Mouse (Mus musculus): Measurements from ENCODE around the gene Gm42906. TPM values are rescaled to one million over a fixed set of nuclear protein-coding genes. Genes with fewer than 3 reads are reported as not detected.

The Gm42906 gene
- polyA plus RNA-seq, 1 experiment from 2014 or later: not detected

DNA sequence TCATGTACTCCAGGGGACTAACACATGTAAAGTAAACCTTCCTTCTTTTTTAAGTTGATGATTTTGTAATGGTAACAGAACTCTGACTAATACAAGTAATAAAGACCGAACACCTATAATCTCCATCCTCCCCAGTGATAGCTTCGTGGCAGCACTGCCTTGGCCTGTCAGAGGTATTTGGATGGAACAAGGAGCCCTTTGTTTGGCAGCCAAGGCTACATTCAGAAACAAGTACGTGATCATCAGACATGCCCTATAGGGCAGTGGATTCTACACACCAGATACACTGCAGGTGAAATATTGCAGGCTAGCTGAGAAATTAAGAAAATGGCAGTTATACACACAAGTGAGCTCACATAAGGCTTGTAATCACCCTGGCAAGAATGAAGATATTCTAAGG is 79.5 kb downstream of the Gm42906 start:
- H3K36me3 ChIP-seq (ENCODE audit: control insufficient read depth, insufficient read depth): no peaks in the 10 kb centered on the region
- H3K4me3 ChIP-seq (ENCODE audit: low read length): no peak overlapping the region
- no peak overlapping the region for H3K4me2 ChIP-seq (ENCODE audit: low read depth, low read length)
- no peak for ATAC-seq (replicated peaks; ENCODE audit: extremely low read depth, insufficient read depth, low FRiP score)
- no peaks in the 10 kb centered on the region for H3K27me3 ChIP-seq (ENCODE audit: control insufficient read depth, insufficient read depth, low read length)
- H3K27ac ChIP-seq (ENCODE audit: low read length): no peak overlapping the region
- H3K4me1 ChIP-seq (ENCODE audit: control insufficient read depth, insufficient read depth, low read length): no peaks in the 10 kb centered on the region
- 69% methylated on average over 3 of the region's 3 CpGs for WGBS
- H3K9ac ChIP-seq (ENCODE audit: low read length): no peak overlapping the region
- H3K9me3 ChIP-seq (replicated peaks; ENCODE audit: control insufficient read depth, low read length): no peaks in the 10 kb centered on the region

DNA sequence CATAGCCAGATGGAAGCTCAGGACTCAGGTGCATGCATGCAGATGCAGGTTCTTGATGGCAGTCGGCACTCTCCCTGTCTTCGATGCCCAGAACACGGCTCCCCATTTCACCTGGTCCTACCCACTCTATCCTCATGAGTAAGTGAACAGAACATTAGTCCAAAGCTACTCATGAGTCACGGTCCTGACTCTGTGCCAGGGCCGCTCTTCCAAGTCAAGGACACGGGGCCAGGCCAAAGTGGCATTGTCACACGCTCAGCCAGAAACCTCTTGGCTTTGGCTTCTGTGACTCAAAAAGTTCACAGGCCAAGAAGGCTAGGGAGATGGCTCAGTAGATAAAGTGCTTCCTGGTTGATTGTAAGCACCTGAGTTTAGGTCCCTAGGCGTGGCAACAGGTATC is 81.3 kb downstream of the Gm42906 start:
- no peaks in the 10 kb centered on the region for H3K27me3 ChIP-seq (ENCODE audit: control insufficient read depth, insufficient read depth, low read length)
- H3K4me2 ChIP-seq (ENCODE audit: low read depth, low read length): no peak overlapping the region
- H3K4me3 ChIP-seq (ENCODE audit: low read length): no peak overlapping the region
- ATAC-seq (replicated peaks; ENCODE audit: extremely low read depth, insufficient read depth, low FRiP score): no peak
- no peaks in the 10 kb centered on the region for H3K4me1 ChIP-seq (ENCODE audit: control insufficient read depth, insufficient read depth, low read length)
- H3K9me3 ChIP-seq (replicated peaks; ENCODE audit: control insufficient read depth, low read length): no peaks in the 10 kb centered on the region
- H3K27ac ChIP-seq (ENCODE audit: low read length): no peak overlapping the region
- H3K9ac ChIP-seq (ENCODE audit: low read length): no peak overlapping the region
- WGBS: 74% methylated on average over 8 of the region's 8 CpGs
- no peaks in the 10 kb centered on the region for H3K36me3 ChIP-seq (ENCODE audit: control insufficient read depth, insufficient read depth)

DNA sequence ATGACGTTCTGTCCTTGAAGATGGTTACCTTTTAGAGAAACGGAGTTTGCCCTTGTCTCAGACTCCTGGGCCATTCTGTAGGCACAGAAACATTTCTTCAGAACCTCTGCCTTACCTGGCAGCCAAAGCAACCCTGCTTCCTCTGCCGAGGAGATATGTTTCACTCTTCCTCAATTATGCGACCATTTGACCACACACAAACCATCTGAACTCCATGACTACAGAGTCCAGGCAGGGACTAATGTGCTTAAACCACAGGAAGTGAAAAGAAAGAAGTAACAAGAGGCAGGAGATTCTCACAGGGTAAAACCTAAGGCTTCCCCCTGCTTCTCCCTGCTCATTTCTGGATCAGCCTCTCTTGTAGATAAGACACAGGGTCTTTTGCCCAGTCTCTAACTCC is 83.2 kb downstream of the Gm42906 start:
- no peak overlapping the region for H3K27ac ChIP-seq (ENCODE audit: low read length)
- no peak overlapping the region for H3K4me3 ChIP-seq (ENCODE audit: low read length)
- no peaks in the 10 kb centered on the region for H3K9me3 ChIP-seq (replicated peaks; ENCODE audit: control insufficient read depth, low read length)
- no peaks in the 10 kb centered on the region for H3K36me3 ChIP-seq (ENCODE audit: control insufficient read depth, insufficient read depth)
- no peak for ATAC-seq (replicated peaks; ENCODE audit: extremely low read depth, insufficient read depth, low FRiP score)
- H3K9ac ChIP-seq (ENCODE audit: low read length): no peak overlapping the region
- 58% methylated on average over 4 of the region's 4 CpGs for WGBS
- no peak overlapping the region for H3K4me2 ChIP-seq (ENCODE audit: low read depth, low read length)
- H3K4me1 ChIP-seq (ENCODE audit: control insufficient read depth, insufficient read depth, low read length): no peaks in the 10 kb centered on the region
- no peaks in the 10 kb centered on the region for H3K27me3 ChIP-seq (ENCODE audit: control insufficient read depth, insufficient read depth, low read length)

DNA sequence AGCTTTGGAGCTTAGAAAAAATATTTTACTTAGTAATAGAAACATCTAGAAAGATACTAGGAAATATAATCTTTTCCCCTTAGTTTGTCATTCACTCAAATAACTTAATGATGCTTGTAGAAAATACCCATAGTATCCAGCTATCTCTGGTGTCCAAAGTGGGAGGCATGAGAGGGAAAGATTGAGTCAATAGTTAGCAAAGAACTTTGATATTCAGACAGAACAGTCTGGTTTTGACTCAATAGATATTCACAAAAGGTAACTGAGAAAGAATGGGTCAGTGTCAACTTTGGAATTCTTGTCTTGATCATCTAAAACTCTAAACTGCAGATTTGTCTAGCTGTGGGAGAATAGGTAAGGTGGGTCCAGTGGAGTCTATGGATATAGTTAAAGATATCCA is 94.3 kb downstream of the Gm42906 start:
- no peaks in the 10 kb centered on the region for H3K27me3 ChIP-seq (ENCODE audit: control insufficient read depth, insufficient read depth, low read length)
- no peaks in the 10 kb centered on the region for H3K9me3 ChIP-seq (replicated peaks; ENCODE audit: control insufficient read depth, low read length)
- H3K4me3 ChIP-seq (ENCODE audit: low read length): no peak overlapping the region
- no peak overlapping the region for H3K4me2 ChIP-seq (ENCODE audit: low read depth, low read length)
- ATAC-seq (replicated peaks; ENCODE audit: extremely low read depth, insufficient read depth, low FRiP score): no peak
- no peaks in the 10 kb centered on the region for H3K36me3 ChIP-seq (ENCODE audit: control insufficient read depth, insufficient read depth)
- H3K9ac ChIP-seq (ENCODE audit: low read length): no peak overlapping the region
- no peaks in the 10 kb centered on the region for H3K4me1 ChIP-seq (ENCODE audit: control insufficient read depth, insufficient read depth, low read length)
- no peak overlapping the region for H3K27ac ChIP-seq (ENCODE audit: low read length)

DNA sequence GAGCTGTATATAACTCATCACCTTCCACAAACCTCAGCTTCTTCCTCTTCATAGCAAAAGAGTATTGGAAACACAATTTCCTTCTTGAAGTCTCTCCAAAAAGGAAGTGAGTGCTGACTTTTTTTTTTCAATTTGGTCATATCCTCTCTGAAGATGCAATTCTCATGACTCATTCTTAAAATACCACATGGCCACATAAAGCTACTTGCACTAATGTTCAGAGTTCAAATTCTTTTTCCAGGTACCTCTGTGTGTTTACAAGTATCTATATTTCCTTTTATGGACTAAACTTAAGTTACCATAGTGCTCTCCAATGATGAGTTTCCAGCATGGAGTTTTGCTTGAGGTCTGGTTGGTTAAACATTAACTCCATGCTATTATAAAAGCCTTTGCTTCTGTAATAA is 94.8 kb downstream of the Gm42906 start:
- Histone ChIP-seq H3K27me3 (ENCODE audit: control insufficient read depth, insufficient read depth, low read length) (no peaks in the 10 kb centered on the region), H3K4me3 (ENCODE audit: low read length) (no peak overlapping the region), H3K9me3 (replicated peaks; ENCODE audit: control insufficient read depth, low read length) (no peaks in the 10 kb centered on the region), H3K27ac (ENCODE audit: low read length) (no peak overlapping the region), H3K4me1 (ENCODE audit: control insufficient read depth, insufficient read depth, low read length) (no peaks in the 10 kb centered on the region), H3K4me2 (ENCODE audit: low read depth, low read length) (no peak overlapping the region), H3K9ac (ENCODE audit: low read length) (no peak overlapping the region), H3K36me3 (ENCODE audit: control insufficient read depth, insufficient read depth) (no peaks in the 10 kb centered on the region)
- ATAC-seq (replicated peaks; ENCODE audit: extremely low read depth, insufficient read depth, low FRiP score): no peak

DNA sequence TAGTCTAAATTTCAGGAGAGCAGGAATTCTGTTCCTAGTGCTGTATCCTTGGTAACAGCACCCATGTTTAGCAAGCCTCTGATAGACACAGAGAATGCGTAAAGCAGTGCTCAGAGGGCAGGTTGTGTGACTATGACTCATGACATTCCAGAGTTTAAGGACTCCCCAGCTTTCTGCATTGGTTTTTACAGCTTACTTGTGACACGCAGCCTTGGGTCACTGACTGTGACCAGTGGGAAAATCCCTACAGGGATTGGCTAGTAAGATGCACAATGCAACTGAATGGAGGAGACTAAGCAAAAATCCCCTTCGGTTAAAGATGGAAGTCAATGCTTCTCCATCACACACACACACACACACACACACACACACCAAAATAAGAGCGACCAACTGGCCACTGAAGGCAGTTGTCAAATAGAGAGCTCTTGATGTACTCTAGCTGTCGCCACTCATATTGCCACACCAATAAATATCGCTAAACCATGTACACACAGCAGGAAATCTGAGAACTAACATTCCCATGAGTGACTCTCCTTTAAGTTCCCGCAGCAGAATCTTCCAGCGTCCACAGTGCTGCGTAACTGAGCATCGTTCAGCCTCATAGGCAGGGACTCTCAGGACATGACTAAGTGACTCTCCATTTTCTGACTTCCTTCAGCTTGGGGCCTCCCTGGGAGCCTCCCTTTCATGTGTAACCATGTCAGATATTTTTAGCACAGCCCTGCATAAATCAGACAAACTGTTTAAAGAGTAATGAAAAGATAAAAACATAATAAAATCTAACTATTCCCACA is 112.0 kb downstream of the Gm42906 start:
- H3K4me3 ChIP-seq (ENCODE audit: low read length): peak overlapping the region; percentile 13; the same call in 1 of the 2 replicates
- 31% methylated on average over 10 of the region's 10 CpGs for WGBS
- no peaks in the 10 kb centered on the region for H3K9me3 ChIP-seq (replicated peaks; ENCODE audit: control insufficient read depth, low read length)
- 0 out of 2 replicates have a peak overlapping the region, but pooled peaks have one; percentile 25 for H3K27ac ChIP-seq (ENCODE audit: low read length)
- peak overlapping the region; percentile 44 for H3K4me2 ChIP-seq (ENCODE audit: low read depth, low read length)
- peaks cover 11% of the 10 kb centered on the region for H3K4me1 ChIP-seq (ENCODE audit: control insufficient read depth, insufficient read depth, low read length)
- H3K9ac ChIP-seq (ENCODE audit: low read length): no peak overlapping the region
- H3K27me3 ChIP-seq (ENCODE audit: control insufficient read depth, insufficient read depth, low read length): no peaks in the 10 kb centered on the region
- no peaks in the 10 kb centered on the region for H3K36me3 ChIP-seq (ENCODE audit: control insufficient read depth, insufficient read depth)
- ATAC-seq (replicated peaks; ENCODE audit: extremely low read depth, insufficient read depth, low FRiP score): peak; percentile 65

DNA sequence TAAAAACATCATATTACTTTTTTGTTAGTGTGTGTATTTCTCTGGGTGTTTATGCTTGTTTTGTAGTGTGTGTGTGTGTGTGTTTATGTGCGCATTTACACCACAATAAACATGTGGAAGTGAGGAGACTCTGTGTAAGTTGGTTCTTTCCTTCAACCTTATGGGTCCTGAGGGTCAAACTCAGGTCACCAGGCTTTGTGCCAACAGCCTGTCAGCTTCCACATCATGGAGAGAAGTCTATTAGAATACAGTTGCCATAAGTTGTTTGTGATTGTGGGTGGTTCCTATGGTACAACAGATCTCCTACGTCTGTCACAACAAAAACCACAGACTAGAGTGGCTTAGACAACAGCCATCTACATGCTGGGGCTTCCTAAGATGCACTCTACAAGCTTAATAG is 127.7 kb downstream of the Gm42906 start:
- H3K4me3 ChIP-seq (ENCODE audit: low read length): no peak overlapping the region
- no peak overlapping the region for H3K9ac ChIP-seq (ENCODE audit: low read length)
- 52% methylated on average over 2 of the region's 2 CpGs for WGBS
- no peak overlapping the region for H3K27ac ChIP-seq (ENCODE audit: low read length)
- ATAC-seq (replicated peaks; ENCODE audit: extremely low read depth, insufficient read depth, low FRiP score): no peak
- H3K36me3 ChIP-seq (ENCODE audit: control insufficient read depth, insufficient read depth): no peaks in the 10 kb centered on the region
- no peak overlapping the region for H3K4me2 ChIP-seq (ENCODE audit: low read depth, low read length)
- H3K27me3 ChIP-seq (ENCODE audit: control insufficient read depth, insufficient read depth, low read length): no peaks in the 10 kb centered on the region
- H3K4me1 ChIP-seq (ENCODE audit: control insufficient read depth, insufficient read depth, low read length): no peaks in the 10 kb centered on the region
- peaks cover 7% of the 10 kb centered on the region for H3K9me3 ChIP-seq (replicated peaks; ENCODE audit: control insufficient read depth, low read length)

DNA sequence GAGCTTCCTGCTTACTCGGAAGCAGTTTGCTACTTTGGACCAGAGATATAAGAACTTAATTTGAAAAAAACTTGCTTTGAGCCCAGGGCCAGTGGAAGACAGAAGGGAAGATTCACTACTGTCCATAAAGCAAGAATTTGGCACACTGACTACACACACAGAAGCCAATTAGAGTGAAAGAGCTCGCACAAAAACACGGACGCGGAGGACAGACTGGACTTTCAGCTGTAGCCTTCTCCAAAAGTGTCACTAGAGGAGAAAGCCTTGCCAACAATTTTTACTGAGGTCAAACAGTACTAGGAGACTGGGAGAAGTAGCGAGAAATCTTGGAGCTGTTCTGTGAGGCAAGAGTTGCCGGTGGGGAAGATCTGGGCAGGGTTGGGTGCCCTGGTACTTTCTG is 128.4 kb downstream of the Gm42906 start:
- H3K9me3 ChIP-seq (replicated peaks; ENCODE audit: control insufficient read depth, low read length): peaks cover 7% of the 10 kb centered on the region
- no peaks in the 10 kb centered on the region for H3K4me1 ChIP-seq (ENCODE audit: control insufficient read depth, insufficient read depth, low read length)
- no peaks in the 10 kb centered on the region for H3K27me3 ChIP-seq (ENCODE audit: control insufficient read depth, insufficient read depth, low read length)
- WGBS: 76% methylated on average over 7 of the region's 7 CpGs
- H3K4me3 ChIP-seq (ENCODE audit: low read length): no peak overlapping the region
- no peak overlapping the region for H3K9ac ChIP-seq (ENCODE audit: low read length)
- H3K27ac ChIP-seq (ENCODE audit: low read length): no peak overlapping the region
- ATAC-seq (replicated peaks; ENCODE audit: extremely low read depth, insufficient read depth, low FRiP score): no peak
- no peaks in the 10 kb centered on the region for H3K36me3 ChIP-seq (ENCODE audit: control insufficient read depth, insufficient read depth)
- H3K4me2 ChIP-seq (ENCODE audit: low read depth, low read length): no peak overlapping the region

DNA sequence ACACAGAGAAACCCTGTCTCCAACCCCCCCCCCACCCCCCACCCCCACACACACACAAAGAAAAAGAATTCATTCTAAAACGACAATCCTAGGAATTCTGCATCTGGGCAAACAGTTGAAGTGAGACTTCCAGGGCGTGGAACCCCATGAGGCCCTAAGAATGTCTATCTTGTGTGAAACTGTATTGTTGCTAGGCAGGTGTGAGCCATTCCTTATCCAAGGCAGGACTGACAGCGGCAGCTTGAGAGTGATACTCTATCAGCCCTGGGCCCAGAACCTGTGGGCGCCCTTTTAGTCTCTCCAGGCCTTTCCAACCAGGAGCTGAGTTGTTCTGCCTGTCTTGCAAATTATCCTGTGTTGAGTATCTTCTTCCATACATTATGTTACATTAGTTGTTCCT is 129.6 kb downstream of the Gm42906 start:
- WGBS: 51% methylated on average over 4 of the region's 4 CpGs

More for the DNA sequence above, 129.6 kb downstream of the Gm42906 start:
- Histone ChIP-seq H3K9me3 (replicated peaks; ENCODE audit: control insufficient read depth, low read length) (peaks cover 7% of the 10 kb centered on the region), H3K36me3 (ENCODE audit: control insufficient read depth, insufficient read depth) (no peaks in the 10 kb centered on the region), H3K4me2 (ENCODE audit: low read depth, low read length) (no peak overlapping the region), H3K4me3 (ENCODE audit: low read length) (no peak overlapping the region), H3K9ac (ENCODE audit: low read length) (no peak overlapping the region), H3K27me3 (ENCODE audit: control insufficient read depth, insufficient read depth, low read length) (no peaks in the 10 kb centered on the region), H3K27ac (ENCODE audit: low read length) (no peak overlapping the region), H3K4me1 (ENCODE audit: control insufficient read depth, insufficient read depth, low read length) (no peaks in the 10 kb centered on the region)
- no peak for ATAC-seq (replicated peaks; ENCODE audit: extremely low read depth, insufficient read depth, low FRiP score)
